Mouse (Mus musculus): Measurements from ENCODE around the gene Tnxb. TPM values are rescaled to one million over a fixed set of nuclear protein-coding genes. Genes with fewer than 3 reads are reported as not detected.
"Not testable (repeated sequence)": the region's sequence is repeated elsewhere in the genome, so short reads cannot be mapped to it uniquely, and the experiment has no call there.

The Tnxb gene
- polyA plus RNA-seq, 1 experiment: 39.6 TPM

- Histone ChIP-seq H3K4me3 (replicated peaks; ENCODE audit: extremely low read depth, low read depth, low read length) (no peak within 1 kb of the TSS), H3K4me1 (ENCODE audit: control insufficient read depth, insufficient read depth, low read length) (no peaks in the 10 kb centered on the region)
- DNase-seq: no peak
- 71% methylated on average over 7 of the region's 7 CpGs for WGBS
- TF ChIP-seq POLR2A (IDR thresholded peaks at IDR 0.05; ENCODE audit: borderline replicate concordance, extremely low read depth, low read depth, low read length) (no peak), CTCF (IDR thresholded peaks at IDR 0.05; ENCODE audit: insufficient read depth, low read length) (no peak)
These were observed 73.4 kb downstream of the Tnxb start, which contains the start of gene C4b for GRCm38 (mm10) chr17:34743719-34744118. Gene C4b (minus strand): TSS chr17:34743882.

GRCm38 (mm10) chr17:34744206-34744605 is 73.9 kb downstream of the Tnxb start:
- Histone ChIP-seq H3K4me3 (replicated peaks; ENCODE audit: extremely low read depth, low read depth, low read length) (no peak overlapping the region), H3K4me1 (ENCODE audit: control insufficient read depth, insufficient read depth, low read length) (no peaks in the 10 kb centered on the region)
- TF ChIP-seq POLR2A (IDR thresholded peaks at IDR 0.05; ENCODE audit: borderline replicate concordance, extremely low read depth, low read depth, low read length) (no peak), CTCF (IDR thresholded peaks at IDR 0.05; ENCODE audit: insufficient read depth, low read length) (no peak)
- WGBS: 64% methylated on average over 6 of the region's 6 CpGs
- no peak for DNase-seq

GRCm38 (mm10) chr17:34744611-34745010 is 74.3 kb downstream of the Tnxb start:
- not testable (repeated sequence) for DNase-seq
- WGBS: 72% methylated on average over 6 of the region's 6 CpGs

GRCm38 (mm10) chr17:34745166-34745565 is 74.8 kb downstream of the Tnxb start:
- H3K4me1 ChIP-seq (ENCODE audit: control insufficient read depth, insufficient read depth, low read length); H3K4me3 ChIP-seq (replicated peaks; ENCODE audit: extremely low read depth, low read depth, low read length); DNase-seq: not testable (repeated sequence)
- 88% methylated on average over 4 of the region's 4 CpGs for WGBS

More at GRCm38 (mm10) chr17:34744611-34745010, 74.3 kb downstream of the Tnxb start:
- not testable (repeated sequence) for H3K4me1 ChIP-seq (ENCODE audit: control insufficient read depth, insufficient read depth, low read length); H3K4me3 ChIP-seq (replicated peaks; ENCODE audit: extremely low read depth, low read depth, low read length)

DNA sequence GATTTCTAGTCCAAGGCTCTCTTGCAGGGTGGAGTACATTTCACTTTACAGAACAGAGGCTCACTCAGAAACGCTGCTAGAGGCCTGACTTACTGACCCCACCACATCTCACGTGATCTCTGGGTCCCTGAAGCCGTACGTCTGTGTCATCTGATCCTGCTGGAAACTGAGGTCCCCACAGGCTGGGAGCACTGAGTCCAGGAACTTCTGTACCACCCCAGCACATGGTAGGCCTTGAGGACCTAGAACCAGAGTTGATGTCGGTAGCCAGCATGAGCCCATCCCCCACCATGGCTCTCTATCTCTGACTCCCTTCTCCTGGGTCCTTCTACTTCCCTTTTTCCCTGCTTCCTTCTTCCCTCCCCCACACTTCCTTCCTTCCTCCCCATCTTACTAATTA is 76.2 kb downstream of the Tnxb start:
- 64% methylated on average over 5 of the region's 5 CpGs for WGBS
- no peak for TF ChIP-seq CTCF (IDR thresholded peaks at IDR 0.05; ENCODE audit: insufficient read depth, low read length)
- no peak for TF ChIP-seq POLR2A (IDR thresholded peaks at IDR 0.05; ENCODE audit: borderline replicate concordance, extremely low read depth, low read depth, low read length)
- DNase-seq: no peak
- Histone ChIP-seq H3K4me1 (ENCODE audit: control insufficient read depth, insufficient read depth, low read length) (no peaks in the 10 kb centered on the region), H3K4me3 (replicated peaks; ENCODE audit: extremely low read depth, low read depth, low read length) (no peak overlapping the region)

DNA sequence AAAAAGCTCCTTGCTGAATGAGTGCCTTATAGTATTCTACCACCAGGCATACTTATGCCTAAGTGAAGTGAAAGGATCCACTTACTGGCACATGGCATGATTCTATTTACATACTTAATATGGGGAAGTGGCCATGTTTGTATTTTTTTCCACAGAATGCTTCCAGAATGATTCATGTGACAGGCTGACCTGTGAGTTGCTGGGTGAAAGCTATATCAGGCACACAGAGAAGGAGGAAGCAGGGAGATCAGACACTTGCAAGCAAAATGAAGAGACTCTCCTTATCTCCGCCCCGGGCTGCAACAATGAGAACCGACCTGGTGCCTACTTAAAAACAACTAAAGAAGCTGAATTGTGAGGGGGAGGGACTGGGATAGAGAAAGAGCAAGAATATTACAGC is 91.1 kb downstream of the Tnxb start:
- WGBS: 36% methylated on average over 3 of the region's 3 CpGs
- H3K4me1 ChIP-seq (ENCODE audit: control insufficient read depth, insufficient read depth, low read length): no peaks in the 10 kb centered on the region

More for the DNA sequence above, 91.1 kb downstream of the Tnxb start:
- TF ChIP-seq CTCF (IDR thresholded peaks at IDR 0.05; ENCODE audit: insufficient read depth, low read length): no peak
- TF ChIP-seq POLR2A (IDR thresholded peaks at IDR 0.05; ENCODE audit: borderline replicate concordance, extremely low read depth, low read depth, low read length): no peak
- DNase-seq: no peak
- no peak overlapping the region for H3K4me3 ChIP-seq (replicated peaks; ENCODE audit: extremely low read depth, low read depth, low read length)

Other genes starting within 250 kb of the Tnxb start
- gene Btnl4, start 193.2 kb upstream of the Tnxb start, polyA plus RNA-seq (2012; rRNA removed): 0.08 TPM in 1 of 2 replicates, not detected in the other
- gene Btnl6, start 153.2 kb upstream of the Tnxb start, polyA plus RNA-seq (2012; rRNA removed): 0.15 TPM in 1 of 2 replicates, not detected in the other
- gene Notch4, start 106.3 kb upstream of the Tnxb start, polyA plus RNA-seq (2012; rRNA removed): 105 and 168 TPM in 2 replicates
- 32.2 and 35.6 TPM in 2 replicates for gene Gpsm3, start 80.7 kb upstream of the Tnxb start, polyA plus RNA-seq (2012; rRNA removed)
- gene Pbx2, start 79.3 kb upstream of the Tnxb start, polyA plus RNA-seq (2012; rRNA removed): 87.8 and 88.3 TPM in 2 replicates
- gene Ager, start 72.7 kb upstream of the Tnxb start, polyA plus RNA-seq (2012; rRNA removed): 1,792 and 1,921 TPM in 2 replicates
- 52.0 and 83.7 TPM in 2 replicates for gene Rnf5, start 66.8 kb upstream of the Tnxb start, polyA plus RNA-seq (2012; rRNA removed)
- gene Agpat1, start 66.3 kb upstream of the Tnxb start, polyA plus RNA-seq (2012; rRNA removed): 172 TPM in 2 replicates
- gene Egfl8, start 54.6 kb upstream of the Tnxb start, polyA plus RNA-seq (2012; rRNA removed): 5.7 and 8.2 TPM in 2 replicates
- 38.7 and 40.9 TPM in 2 replicates for gene Ppt2, start 42.0 kb upstream of the Tnxb start, polyA plus RNA-seq (2012; rRNA removed)
- gene Prrt1, start 41.0 kb upstream of the Tnxb start, polyA plus RNA-seq (2012; rRNA removed): 5.2 and 6.7 TPM in 2 replicates
- gene Fkbpl, start 25.8 kb upstream of the Tnxb start, polyA plus RNA-seq (2012; rRNA removed): 2.4 and 2.9 TPM in 2 replicates
- 81.8 and 88.0 TPM in 2 replicates for gene Atf6b, start 23.4 kb upstream of the Tnxb start, polyA plus RNA-seq (2012; rRNA removed)
- gene C4b, start 73.3 kb downstream of the Tnxb start, polyA plus RNA-seq (2012; rRNA removed): 136 and 137 TPM in 2 replicates
- 0.19 and 0.27 TPM in 2 replicates for gene Cyp21a1, start 134.0 kb downstream of the Tnxb start, polyA plus RNA-seq (2012; rRNA removed)
- 45.1 and 46.0 TPM in 2 replicates for gene Stk19, start 166.4 kb downstream of the Tnxb start, polyA plus RNA-seq (2012; rRNA removed)
- gene Dxo, start 166.5 kb downstream of the Tnxb start, polyA plus RNA-seq (2012; rRNA removed): 45.6 and 58.1 TPM in 2 replicates
- gene Skiv2l, start 179.7 kb downstream of the Tnxb start, polyA plus RNA-seq (2012; rRNA removed): 77.8 and 94.8 TPM in 2 replicates
- gene Nelfe, start 179.9 kb downstream of the Tnxb start, polyA plus RNA-seq (2012; rRNA removed): 22.4 and 23.2 TPM in 2 replicates
- 20.8 and 23.8 TPM in 2 replicates for gene Cfb, start 192.0 kb downstream of the Tnxb start, polyA plus RNA-seq (2012; rRNA removed)
- 10.6 and 12.3 TPM in 2 replicates for gene Zbtb12, start 208.9 kb downstream of the Tnxb start, polyA plus RNA-seq (2012; rRNA removed)
- not detected in 2 replicates for gene Gm20547, start 211.5 kb downstream of the Tnxb start, polyA plus RNA-seq (2012; rRNA removed)
- 25.8 and 27.7 TPM in 2 replicates for gene C2, start 227.7 kb downstream of the Tnxb start, polyA plus RNA-seq (2012; rRNA removed)
- gene Ehmt2, start 227.9 kb downstream of the Tnxb start, polyA plus RNA-seq (2012; rRNA removed): 192 and 199 TPM in 2 replicates
- 11.6 and 13.5 TPM in 2 replicates for gene Slc44a4, start 243.9 kb downstream of the Tnxb start, polyA plus RNA-seq (2012; rRNA removed)

Measured in lung, adult 2 months (tissue).